Mouse (Mus musculus) MEL (cell line): ENCODE measurements around the gene Tmem174.

Source experiments
- CHD1 ChIP-seq: IDR thresholded peaks from 2 replicates; pipeline ENCODE4 v1.6.1; 2012; ENCODE audit warnings: low read depth, mild to moderate bottlenecking, inconsistent platforms, low read length, improper control_type of control experiment
- CHD2 ChIP-seq: IDR thresholded peaks from 2 replicates; pipeline ENCODE4 v1.6.1; 2011; ENCODE audit warnings: low read length, improper control_type of control experiment
- CTCF ChIP-seq, 3 experiments: IDR thresholded peaks in 2 of 3; conservative IDR thresholded peaks in 1 of 3; 2 replicates each; pipeline ENCODE4 v1.5.1; 2011 to 2012; ENCODE audit warnings: low read length in 3 of 3, low read depth in 2 of 3, mild to moderate bottlenecking in 2 of 3, improper control_type of control experiment in 1 of 3, inconsistent platforms in 1 of 3, mixed read lengths in 1 of 3, moderate library complexity in 1 of 3; ENCODE audit not compliant: control insufficient read depth in 1 of 3, insufficient read depth in 1 of 3, poor library complexity in 1 of 3, severe bottlenecking in 1 of 3
- ELF1 ChIP-seq: IDR thresholded peaks from 2 replicates; pipeline ENCODE4 v1.6.1; 2014; ENCODE audit warnings: low read depth, mild to moderate bottlenecking, inconsistent platforms, low read length, improper control_type of control experiment, moderate library complexity
- MAFK ChIP-seq: IDR thresholded peaks from 2 replicates; pipeline ENCODE4 v1.6.1; 2011; ENCODE audit warnings: low read depth, mild to moderate bottlenecking, low read length, improper control_type of control experiment, borderline replicate concordance
- MEF2A ChIP-seq: IDR thresholded peaks from 2 replicates; pipeline ENCODE4 v1.6.1; 2014; ENCODE audit warnings: low read depth, mild to moderate bottlenecking, inconsistent platforms, low read length, improper control_type of control experiment; ENCODE audit not compliant: poor library complexity, insufficient replicate concordance, severe bottlenecking; ENCODE audit errors: extremely low read depth
- POLR2A ChIP-seq, 2 experiments: IDR thresholded peaks; 2 replicates each; pipeline ENCODE4 v1.6.1; 2011 to 2012; ENCODE audit warnings: low read length in 2 of 2, mild to moderate bottlenecking in 2 of 2, control low read depth in 1 of 2, improper control_type of control experiment in 1 of 2, low read depth in 1 of 2, moderate library complexity in 1 of 2; ENCODE audit not compliant: control insufficient read depth in 1 of 2, insufficient read depth in 1 of 2, poor library complexity in 1 of 2
- ZMIZ1 ChIP-seq: IDR thresholded peaks from 2 replicates; pipeline ENCODE4 v1.6.1; 2012; ENCODE audit warnings: low read depth, mild to moderate bottlenecking, inconsistent platforms, low read length, improper control_type of control experiment, moderate library complexity

GRCm38 (mm10) chr13:98652194-98652593 lies 15.0 kb upstream of the Tmem174 start:
- TF ChIP-seq CTCF (IDR thresholded peaks at IDR 0.05 in 2 of 3, conservative IDR thresholded peaks at IDR 0.05 in 1 of 3; ENCODE audit: control insufficient read depth in 1 of 3, insufficient read depth in 1 of 3, low read depth in 2 of 3, low read length in 3 of 3, poor library complexity in 1 of 3, severe bottlenecking in 1 of 3) (no peak), MEF2A (no peak), MAFK (no peak), POLR2A (IDR thresholded peaks at IDR 0.05; ENCODE audit: control insufficient read depth in 1 of 2, insufficient read depth in 1 of 2, low read depth in 1 of 2, low read length in 2 of 2, poor library complexity in 1 of 2) (no peak), ZMIZ1 (no peak), CHD2 (no peak), CHD1 (no peak), ELF1 (no peak)
